Mouse (Mus musculus) kidney, adult 2 months (tissue): ENCODE results near the gene Dgkk.
"Not testable (repeated sequence)": the region's sequence is repeated elsewhere in the genome, so short reads cannot be mapped to it uniquely, and the experiment has no call there.

Experiments
- CTCF ChIP-seq: fragments of 200-500 bp; conservative IDR thresholded peaks from 2 replicates; pipeline ENCODE4 v1.5.1; 2011; ENCODE audit warnings: low read depth, mild to moderate bottlenecking, control low read depth, low read length, moderate library complexity, mixed read lengths; ENCODE audit not compliant: insufficient read depth, insufficient read length
- POLR2A ChIP-seq: fragments of 200-500 bp; IDR thresholded peaks from one replicate; pipeline ENCODE4 v1.6.1; 2011; ENCODE audit warnings: low read depth, low read length, control low read depth

GRCm38 (mm10) chrX:6983916-6984315 lies 204.8 kb downstream of the Dgkk start:
- TF ChIP-seq CTCF, POLR2A: not testable (repeated sequence)
